Mouse (Mus musculus): ENCODE measurements around the gene Mycn.

Gene Mycn

GRCm38 (mm10) chr12:12941661-12942363 lies at the start of gene Mycn:
Gene Mycn, minus strand, starts transcription at chr12:12941914.
- peak; percentile 93 for DNase-seq (ENCODE audit: low read depth, low spot score)

- DNase-seq (ENCODE audit: low read depth, low spot score): no peak
These were observed 45.7 kb upstream of the Mycn start for GRCm38 (mm10) chr12:12987376-12987775.

GRCm38 (mm10) chr12:12986612-12987206 lies 45.0 kb upstream of the Mycn start:
- no peak for DNase-seq (ENCODE audit: low read depth, low spot score)

GRCm38 (mm10) chr12:12983032-12983431 lies 41.3 kb upstream of the Mycn start:
- no peak for DNase-seq (ENCODE audit: low read depth, low spot score)

- no peak for DNase-seq (ENCODE audit: low read depth, low spot score)
These were observed 33.7 kb upstream of the Mycn start for GRCm38 (mm10) chr12:12975397-12975796.

GRCm38 (mm10) chr12:12972756-12973435 lies 31.2 kb upstream of the Mycn start:
- DNase-seq (ENCODE audit: low read depth, low spot score): peak; percentile 36

- no peak for DNase-seq (ENCODE audit: low read depth, low spot score)
These were observed 26.2 kb upstream of the Mycn start for GRCm38 (mm10) chr12:12967946-12968345.

- DNase-seq (ENCODE audit: low read depth, low spot score): no peak
These were observed 23.1 kb upstream of the Mycn start for GRCm38 (mm10) chr12:12964856-12965255.

- no peak for DNase-seq (ENCODE audit: low read depth, low spot score)
These were observed 5.9 kb upstream of the Mycn start for GRCm38 (mm10) chr12:12947606-12948005.

GRCm38 (mm10) chr12:12943288-12943687 lies 1.6 kb upstream of the Mycn start:
- no peak for DNase-seq (ENCODE audit: low read depth, low spot score)

GRCm38 (mm10) chr12:12942364-12943050 lies 793 bp upstream of the Mycn start:
- peak; percentile 91 for DNase-seq (ENCODE audit: low read depth, low spot score)

- no peak for DNase-seq (ENCODE audit: low read depth, low spot score)
These were observed 597 bp downstream of the Mycn start for GRCm38 (mm10) chr12:12941129-12941504.

- peak; percentile 62 for DNase-seq (ENCODE audit: low read depth, low spot score)
These were observed 1.1 kb downstream of the Mycn start for GRCm38 (mm10) chr12:12940466-12941128.

GRCm38 (mm10) chr12:12939581-12940465 lies 1.9 kb downstream of the Mycn start:
- peak; percentile 41 for DNase-seq (ENCODE audit: low read depth, low spot score)

- peak; percentile 85 for DNase-seq (ENCODE audit: low read depth, low spot score)
These were observed 2.9 kb downstream of the Mycn start for GRCm38 (mm10) chr12:12938850-12939249.

- no peak for DNase-seq (ENCODE audit: low read depth, low spot score)
These were observed 3.4 kb downstream of the Mycn start for GRCm38 (mm10) chr12:12938361-12938760.

- no peak for DNase-seq (ENCODE audit: low read depth, low spot score)
These were observed 4.0 kb downstream of the Mycn start for GRCm38 (mm10) chr12:12937746-12938145.

- no peak for DNase-seq (ENCODE audit: low read depth, low spot score)
These were observed 4.6 kb downstream of the Mycn start for GRCm38 (mm10) chr12:12937088-12937487.

- no peak for DNase-seq (ENCODE audit: low read depth, low spot score)
These were observed 9.5 kb downstream of the Mycn start for GRCm38 (mm10) chr12:12932238-12932637.

GRCm38 (mm10) chr12:12928239-12928638 lies 13.5 kb downstream of the Mycn start:
- no peak for DNase-seq (ENCODE audit: low read depth, low spot score)

All from forelimb bud, embryonic 11.5 days (tissue).